Mouse (Mus musculus) cortical plate, adult 2 months (tissue): Measurements from ENCODE around the gene Gfod1. TPM values are rescaled to one million over a fixed set of nuclear protein-coding genes. Genes with fewer than 3 reads are reported as not detected.
A peak's percentile ranks its signal among the peaks of the same experiment; 100 is the strongest.

ENCODE experiments used
- H3K27ac ChIP-seq: fragments of 200-500 bp; 2 replicates; pipeline ENCODE4 v1.5.1; 2012; ENCODE audit warnings: low read length, control low read depth, inconsistent platforms; ENCODE audit not compliant: insufficient read depth
- H3K4me1 ChIP-seq: fragments of 200-500 bp; 2 replicates; pipeline ENCODE4 v1.6.1; 2011; ENCODE audit warnings: low read length; ENCODE audit not compliant: control insufficient read depth, insufficient read depth
- H3K4me3 ChIP-seq: fragments of 200-500 bp; 2 replicates; pipeline ENCODE4 v1.5.1; 2011; ENCODE audit warnings: mild to moderate bottlenecking, low read length, control low read depth; ENCODE audit not compliant: insufficient read depth
- CTCF ChIP-seq: fragments of 200-500 bp; IDR thresholded peaks from 2 replicates; pipeline ENCODE4 v1.5.1; 2011; ENCODE audit warnings: mild to moderate bottlenecking, control low read depth, low read length; ENCODE audit not compliant: insufficient read depth; ENCODE audit errors: extremely low read depth
- POLR2A ChIP-seq: fragments of 200-500 bp; IDR thresholded peaks from 2 replicates; pipeline ENCODE4 v1.6.1; 2011; ENCODE audit warnings: mild to moderate bottlenecking, low read length, control low read depth; ENCODE audit not compliant: insufficient read depth; ENCODE audit errors: extremely low read depth
- polyA plus RNA-seq: library from polyadenylated mRNA; depleted of rRNA; stranded (reverse); fragments of >200 nt; gene quantifications from 2 replicates; pipeline ENCODE4 v1.2.3, GENCODE M21; 2012

The Gfod1 gene
- polyA plus RNA-seq, 1 experiment = 39.7 TPM

- Histone ChIP-seq H3K27ac (no peak overlapping the region; the same call in 1 of the 2 replicates), H3K4me3 (no peak overlapping the region), H3K4me1 (peaks cover 35% of the 10 kb centered on the region)
- TF ChIP-seq POLR2A = no peak
- TF ChIP-seq CTCF = no peak
Observed at GRCm38 (mm10) chr13:43268539-43269327, 35.2 kb downstream of the Gfod1 start.

GRCm38 (mm10) chr13:43267902-43268301 is 36.1 kb downstream of the Gfod1 start:
- no peak overlapping the region for H3K4me3 ChIP-seq
- TF ChIP-seq CTCF (no peak), POLR2A (no peak)
- H3K4me1 ChIP-seq = peaks cover 39% of the 10 kb centered on the region
- H3K27ac ChIP-seq = no peak overlapping the region

- TF ChIP-seq POLR2A (no peak), CTCF (no peak)
- no peak overlapping the region for H3K27ac ChIP-seq
- H3K4me1 ChIP-seq = peaks cover 39% of the 10 kb centered on the region
- no peak overlapping the region for H3K4me3 ChIP-seq
Observed at GRCm38 (mm10) chr13:43267216-43267615, 36.8 kb downstream of the Gfod1 start.

GRCm38 (mm10) chr13:43266333-43266732 is 37.6 kb downstream of the Gfod1 start:
- peaks cover 39% of the 10 kb centered on the region for H3K4me1 ChIP-seq
- H3K4me3 ChIP-seq = no peak overlapping the region
- no peak overlapping the region for H3K27ac ChIP-seq
- no peak for TF ChIP-seq POLR2A
- TF ChIP-seq CTCF = no peak

GRCm38 (mm10) chr13:43265116-43265515 is 38.9 kb downstream of the Gfod1 start:
- peaks cover 37% of the 10 kb centered on the region for H3K4me1 ChIP-seq
- H3K27ac ChIP-seq = no peak overlapping the region
- TF ChIP-seq CTCF (no peak), POLR2A (no peak)
- no peak overlapping the region for H3K4me3 ChIP-seq

GRCm38 (mm10) chr13:43263646-43264045 is 40.3 kb downstream of the Gfod1 start:
- no peak for TF ChIP-seq CTCF
- TF ChIP-seq POLR2A = no peak
- no peak overlapping the region for H3K4me3 ChIP-seq
- H3K4me1 ChIP-seq = peaks cover 32% of the 10 kb centered on the region
- H3K27ac ChIP-seq = no peak overlapping the region

- TF ChIP-seq CTCF (no peak), POLR2A (no peak)
- H3K4me1 ChIP-seq = peaks cover 31% of the 10 kb centered on the region
- peak overlapping the region; percentile 61 for H3K27ac ChIP-seq
- no peak overlapping the region for H3K4me3 ChIP-seq
Observed at GRCm38 (mm10) chr13:43262114-43262739, 41.7 kb downstream of the Gfod1 start.

GRCm38 (mm10) chr13:43261287-43261686 is 42.7 kb downstream of the Gfod1 start:
- TF ChIP-seq CTCF (no peak), POLR2A (no peak)
- Histone ChIP-seq H3K4me1 (peaks cover 31% of the 10 kb centered on the region), H3K27ac (peak overlapping the region; percentile 95), H3K4me3 (no peak overlapping the region)

GRCm38 (mm10) chr13:43260731-43261130 is 43.2 kb downstream of the Gfod1 start:
- H3K4me1 ChIP-seq = peaks cover 28% of the 10 kb centered on the region
- no peak overlapping the region for H3K4me3 ChIP-seq
- peak overlapping the region; percentile 76 for H3K27ac ChIP-seq
- TF ChIP-seq POLR2A = no peak
- no peak for TF ChIP-seq CTCF

GRCm38 (mm10) chr13:43256447-43256846 is 47.5 kb downstream of the Gfod1 start:
- Histone ChIP-seq H3K4me1 (peaks cover 11% of the 10 kb centered on the region), H3K4me3 (no peak overlapping the region), H3K27ac (no peak overlapping the region)
- TF ChIP-seq CTCF = no peak
- no peak for TF ChIP-seq POLR2A
